Mouse (Mus musculus) midbrain, embryonic 12.5 days (tissue): ENCODE data around the gene Rrp1. TPM values are rescaled to one million over a fixed set of nuclear protein-coding genes. Genes with fewer than 3 reads are reported as not detected.

Experiments
- ATAC-seq: fragments of 200-750 bp; cut with Nextera tagmentation; 2 replicates; pipeline ENCODE4 v1.8.0; 2017; ENCODE audit warnings: low read depth, moderate TSS enrichment, moderate library complexity; ENCODE audit not compliant: low FRiP score
- H3K27ac ChIP-seq: fragments of 300-500 bp; sonication (generic); replicated peaks from 2 replicates; pipeline ENCODE4 v1.5.1; 2016; ENCODE audit warnings: mild to moderate bottlenecking
- H3K27me3 ChIP-seq: fragments of 300-500 bp; sonication (generic); 2 replicates; pipeline ENCODE4 v1.6.1; 2016; ENCODE audit warnings: mild to moderate bottlenecking
- H3K36me3 ChIP-seq: fragments of 300-500 bp; sonication (generic); 2 replicates; pipeline ENCODE4 v1.6.1; 2016
- H3K4me1 ChIP-seq: fragments of 300-500 bp; sonication (generic); 2 replicates; pipeline ENCODE4 v1.6.1; 2016
- H3K4me2 ChIP-seq: fragments of 300-500 bp; sonication (generic); replicated peaks from 2 replicates; pipeline ENCODE4 v1.6.1; 2016; ENCODE audit warnings: mild to moderate bottlenecking, moderate library complexity
- H3K4me3 ChIP-seq: fragments of 300-500 bp; sonication (generic); 2 replicates; pipeline ENCODE4 v1.5.1; 2016; ENCODE audit warnings: mild to moderate bottlenecking
- H3K9ac ChIP-seq: fragments of 300-500 bp; sonication (generic); replicated peaks from 2 replicates; pipeline ENCODE4 v1.6.1; 2016; ENCODE audit warnings: mild to moderate bottlenecking, moderate library complexity
- H3K9me3 ChIP-seq: fragments of 300-500 bp; sonication (generic); 2 replicates; pipeline ENCODE4 v1.6.1; 2016; ENCODE audit warnings: mild to moderate bottlenecking
- WGBS: fragments of 180-500 bp; shearing (Covaris S2); methylation state at CpG from one replicate; pipeline ENCODE4 v1.1.7; 2016; 5-methylcytosine and 5-hydroxymethylcytosine counted together
- polyA plus RNA-seq: library from polyadenylated mRNA; unstranded; fragments of >200 nt; fragmentation: Nextera tagmentation; extraction: Ambion mirVana; gene quantifications from 2 replicates; pipeline ENCODE4 v1.2.1, GENCODE M21; 2016

Gene Rrp1
- 320 and 330 TPM in 2 replicates for polyA plus RNA-seq

DNA sequence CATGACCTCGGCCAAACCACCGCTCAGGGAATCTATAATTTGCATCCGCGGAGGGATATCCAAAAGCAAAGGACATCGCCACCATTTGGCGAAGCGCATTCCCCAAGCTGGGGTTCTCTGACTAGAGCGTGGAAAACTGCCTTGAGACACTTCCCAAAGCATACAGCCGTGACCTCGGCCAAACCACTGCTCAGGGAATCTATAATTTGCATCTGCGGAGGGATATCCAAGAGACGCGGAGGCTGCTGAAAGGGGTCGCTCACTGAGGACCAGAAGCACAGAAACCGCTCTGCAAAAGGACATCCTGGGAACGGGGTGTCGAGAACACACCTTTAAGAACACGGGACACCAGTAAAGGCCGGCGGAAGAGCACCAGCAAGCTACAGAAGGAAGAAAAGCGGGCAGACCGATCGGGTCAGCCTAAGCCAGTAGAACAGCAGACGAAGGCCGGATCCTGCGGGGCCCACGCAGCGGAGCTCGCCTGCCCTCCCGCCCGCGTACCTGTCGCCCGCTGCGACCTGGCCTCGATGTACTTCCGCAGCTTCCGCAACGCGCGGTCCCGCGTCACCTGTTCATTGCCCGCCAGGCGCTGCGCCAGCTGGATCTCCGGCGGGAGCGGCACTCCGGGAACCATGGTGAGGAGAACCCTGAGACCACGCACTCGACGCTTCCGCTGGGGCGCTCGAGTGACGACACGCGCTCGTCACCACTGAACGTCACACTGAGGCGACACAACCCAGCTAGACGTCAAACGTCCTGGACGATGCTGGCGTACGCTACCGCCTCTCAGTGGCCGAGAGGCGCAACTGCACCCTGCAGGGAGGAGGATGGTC is at the start of gene Rrp1:
TSS of gene Rrp1 (minus strand) at position 725 of the 833 bp plus-strand sequence.
- H3K27me3 ChIP-seq, result no peaks in the 10 kb centered on the region
- peak; percentile 91 for ATAC-seq
- H3K27ac ChIP-seq, result peak within 1 kb of the TSS; percentile 76
- WGBS, result under 1% methylated on average over 70 of the region's 70 CpGs
- no peaks in the 10 kb centered on the region for H3K9me3 ChIP-seq
- H3K4me1 ChIP-seq, result peaks cover 10% of the 10 kb centered on the region
- peak within 1 kb of the TSS; percentile 70 for H3K9ac ChIP-seq
- H3K4me2 ChIP-seq, result peak within 1 kb of the TSS; percentile 77
- peak within 1 kb of the TSS; percentile 95 for H3K4me3 ChIP-seq
- H3K36me3 ChIP-seq, result peaks cover 34% of the 10 kb centered on the region

DNA sequence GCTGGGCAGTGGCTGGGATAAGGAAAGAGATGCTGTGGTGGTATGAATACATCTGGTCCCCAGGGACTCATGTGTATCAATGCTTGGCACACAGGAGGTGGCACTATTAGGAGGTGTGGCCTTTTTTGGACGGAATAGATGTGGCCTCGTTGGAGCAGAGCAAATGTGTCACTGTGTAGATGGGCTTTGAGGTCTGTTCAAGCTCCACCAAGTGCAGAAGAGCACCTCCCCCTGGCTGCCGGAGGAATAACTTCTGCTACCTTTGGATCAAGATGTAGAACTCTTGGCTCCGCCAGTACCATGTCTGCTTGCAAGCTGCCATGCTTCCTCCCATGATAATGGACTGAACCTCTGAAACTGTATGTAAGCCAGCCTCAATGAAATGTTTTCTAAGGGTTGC is 48.9 kb upstream of the Rrp1 start:
- H3K9ac ChIP-seq, result no peak overlapping the region
- H3K4me3 ChIP-seq, result no peak overlapping the region
- no peak overlapping the region for H3K27ac ChIP-seq
- no peak overlapping the region for H3K4me2 ChIP-seq
- H3K4me1 ChIP-seq, result peaks cover 23% of the 10 kb centered on the region
- ATAC-seq, result no peak
- no peaks in the 10 kb centered on the region for H3K36me3 ChIP-seq
- WGBS, result 73% methylated on average over 4 of the region's 4 CpGs
- peaks cover 18% of the 10 kb centered on the region; the same call in 1 of the 2 replicates for H3K27me3 ChIP-seq
- H3K9me3 ChIP-seq, result no peaks in the 10 kb centered on the region

DNA sequence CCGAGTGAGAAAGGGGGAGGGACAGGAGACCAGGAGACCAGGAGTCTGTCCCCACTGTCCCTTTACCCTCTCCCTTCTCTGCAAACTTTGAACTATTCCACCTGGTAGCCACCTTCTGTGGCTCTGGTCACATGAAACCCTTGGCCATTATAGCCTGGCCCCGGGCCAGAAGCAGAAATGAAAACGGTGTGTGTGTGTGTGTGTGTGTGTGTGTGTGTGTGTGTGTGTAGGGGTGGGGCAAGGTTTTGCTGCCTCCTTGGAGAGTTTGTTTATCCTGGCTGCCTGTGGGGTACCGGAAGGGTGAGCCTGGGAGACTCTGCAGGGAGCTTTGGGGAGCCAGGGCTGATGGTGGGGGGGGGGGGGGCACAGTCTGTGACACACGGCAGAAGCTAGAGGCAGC is 47.6 kb upstream of the Rrp1 start:
- no peak overlapping the region for H3K4me3 ChIP-seq
- H3K9me3 ChIP-seq, result no peaks in the 10 kb centered on the region
- no peak overlapping the region for H3K9ac ChIP-seq
- H3K27me3 ChIP-seq, result peaks cover 18% of the 10 kb centered on the region; the same call in 1 of the 2 replicates
- H3K36me3 ChIP-seq, result no peaks in the 10 kb centered on the region
- no peak overlapping the region for H3K27ac ChIP-seq
- peaks cover 23% of the 10 kb centered on the region for H3K4me1 ChIP-seq
- no peak overlapping the region for H3K4me2 ChIP-seq
- ATAC-seq, result no peak
- WGBS, result 43% methylated on average over 5 of the region's 5 CpGs

DNA sequence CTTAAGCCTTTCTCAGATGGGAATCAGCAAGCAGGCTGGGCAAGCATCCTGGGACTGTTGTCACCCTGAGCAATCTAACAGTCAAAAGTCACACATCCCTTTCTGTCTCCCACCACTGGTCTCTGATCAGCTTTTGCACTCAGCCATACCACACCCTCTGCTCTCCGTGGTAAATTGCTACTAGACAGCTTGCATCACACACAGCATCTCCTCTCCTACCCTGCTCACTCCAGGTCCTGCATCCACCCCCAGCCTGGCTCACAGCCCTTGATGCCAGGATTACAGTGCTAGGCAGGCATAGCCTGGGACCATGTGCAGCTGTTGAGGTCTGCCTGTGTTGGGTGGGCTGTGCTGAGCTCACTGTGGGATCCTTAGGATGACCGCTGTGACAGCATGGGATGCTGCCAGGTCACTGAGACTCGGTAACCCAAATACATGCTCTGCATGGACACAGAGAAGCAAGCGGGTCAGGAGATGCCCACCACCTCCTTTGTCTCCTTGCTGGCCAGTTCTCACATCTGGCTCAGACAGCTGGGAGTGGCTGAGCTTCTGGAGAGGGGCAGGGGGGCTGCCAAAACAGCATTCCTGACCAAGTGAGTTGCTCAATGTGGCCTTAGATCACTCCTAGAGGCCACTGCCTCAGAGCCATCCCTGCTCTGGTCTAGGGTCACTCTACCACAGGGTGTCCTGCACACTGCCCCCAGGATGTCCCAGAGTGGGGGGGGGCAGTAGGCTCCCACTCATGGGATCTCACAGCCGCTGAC is 45.7 kb upstream of the Rrp1 start:
- peaks cover 11% of the 10 kb centered on the region; the same call in 1 of the 2 replicates for H3K27me3 ChIP-seq
- no peaks in the 10 kb centered on the region for H3K36me3 ChIP-seq
- WGBS, result 68% methylated on average over 5 of the region's 5 CpGs
- H3K9ac ChIP-seq, result no peak overlapping the region
- H3K9me3 ChIP-seq, result no peaks in the 10 kb centered on the region
- no peak overlapping the region for H3K27ac ChIP-seq
- H3K4me2 ChIP-seq, result no peak overlapping the region
- no peak overlapping the region for H3K4me3 ChIP-seq
- no peak for ATAC-seq
- H3K4me1 ChIP-seq, result peaks cover 14% of the 10 kb centered on the region

DNA sequence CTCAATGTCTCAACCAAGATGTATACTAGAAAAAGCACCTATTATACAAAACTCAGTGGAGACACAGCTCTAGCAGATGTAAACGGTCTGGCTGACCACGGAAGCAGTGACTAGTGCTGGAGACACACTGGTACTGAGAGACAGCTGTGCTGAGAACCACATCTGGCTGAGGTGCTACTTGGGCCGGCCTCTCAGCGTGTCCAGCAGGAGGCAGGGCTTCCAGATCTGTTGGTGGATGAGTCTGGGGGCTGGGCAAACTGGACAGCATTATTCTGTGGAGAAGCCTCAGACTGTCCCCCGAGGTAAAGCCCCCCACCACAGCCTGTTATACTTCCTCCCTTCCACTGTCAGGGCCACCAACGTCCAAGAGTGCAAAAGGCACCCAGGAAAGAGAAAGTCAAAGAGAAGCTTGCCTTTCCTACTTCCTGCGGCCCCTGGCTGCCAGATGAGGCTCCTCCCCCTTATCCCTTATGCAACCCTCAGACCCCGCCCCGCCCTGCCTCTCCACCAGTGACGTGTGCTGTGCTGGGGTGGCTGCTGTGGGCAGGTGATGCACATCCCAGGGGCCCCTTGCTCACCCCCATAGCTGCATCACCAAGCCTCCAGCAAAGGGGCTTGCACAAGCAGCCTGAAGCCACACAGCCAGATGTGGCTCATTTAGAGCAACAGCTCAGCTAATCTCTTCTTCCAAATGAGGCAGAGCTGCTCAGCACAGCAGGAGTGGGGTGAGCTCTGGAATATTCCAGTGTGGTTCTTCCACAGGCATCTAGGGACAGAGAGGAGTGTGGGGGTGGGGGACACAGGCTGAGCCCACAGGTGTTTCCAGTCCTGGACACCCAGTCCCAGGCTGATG is 44.9 kb upstream of the Rrp1 start:
- peaks cover 15% of the 10 kb centered on the region for H3K4me1 ChIP-seq
- no peak overlapping the region for H3K9ac ChIP-seq
- no peak overlapping the region for H3K27ac ChIP-seq
- H3K4me3 ChIP-seq, result no peak overlapping the region
- H3K36me3 ChIP-seq, result no peaks in the 10 kb centered on the region
- H3K4me2 ChIP-seq, result no peak overlapping the region
- WGBS, result 26% methylated on average over 8 of the region's 10 CpGs
- peak; percentile 35; the same call in 1 of the 2 replicates for ATAC-seq
- H3K27me3 ChIP-seq, result 0 out of 2 replicates have a peak, but pooled peaks cover 4% of the 10 kb centered on the region
- no peaks in the 10 kb centered on the region for H3K9me3 ChIP-seq

DNA sequence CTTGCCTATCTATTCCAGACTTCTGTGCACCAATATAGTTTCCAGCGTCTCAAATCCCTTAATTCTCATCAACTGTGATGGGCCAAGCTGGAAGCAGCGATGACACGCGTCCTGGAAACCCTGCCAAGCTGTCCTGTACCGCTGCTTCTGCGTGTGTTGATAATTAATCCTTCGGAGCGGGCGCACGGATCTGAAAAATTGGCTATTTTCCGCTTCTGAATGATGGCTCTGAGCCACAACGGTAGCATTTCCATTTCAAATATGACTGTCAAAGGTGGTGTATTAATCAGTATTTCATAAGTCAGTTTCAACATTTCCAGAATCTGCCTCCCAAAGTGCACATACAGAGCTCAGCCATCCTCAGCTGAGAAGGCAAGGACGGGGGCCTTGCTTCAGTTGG is 43.9 kb upstream of the Rrp1 start:
- peaks cover 21% of the 10 kb centered on the region for H3K4me1 ChIP-seq
- WGBS, result 91% methylated on average over 13 of the region's 13 CpGs
- no peak overlapping the region for H3K9ac ChIP-seq
- H3K9me3 ChIP-seq, result no peaks in the 10 kb centered on the region
- H3K27me3 ChIP-seq, result 0 out of 2 replicates have a peak, but pooled peaks cover 4% of the 10 kb centered on the region
- no peak overlapping the region for H3K4me2 ChIP-seq
- no peak overlapping the region for H3K4me3 ChIP-seq
- no peaks in the 10 kb centered on the region for H3K36me3 ChIP-seq
- ATAC-seq, result no peak
- H3K27ac ChIP-seq, result no peak overlapping the region

DNA sequence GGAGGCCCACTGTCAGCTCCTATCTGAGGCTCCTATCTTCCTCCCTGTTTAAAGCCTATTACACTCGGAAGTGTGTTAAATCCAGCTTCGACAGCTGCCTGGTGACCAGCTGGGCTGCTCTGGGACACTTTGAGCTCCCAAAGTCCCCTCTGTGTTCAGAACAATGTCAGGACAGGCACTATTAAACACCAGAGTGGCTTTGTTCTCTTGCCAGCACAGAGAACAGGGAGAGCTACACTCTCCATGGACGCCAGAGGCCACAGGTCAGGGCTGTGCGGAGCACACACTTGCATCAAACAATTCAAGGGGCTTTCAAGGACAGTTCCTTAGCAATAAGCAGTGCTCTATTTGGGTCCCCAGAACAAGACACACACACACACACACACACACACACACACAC is 39.8 kb upstream of the Rrp1 start:
- ATAC-seq, result peak; percentile 61
- H3K27ac ChIP-seq, result 0 out of 2 replicates have a peak overlapping the region, but pooled peaks have one; percentile 21

DNA sequence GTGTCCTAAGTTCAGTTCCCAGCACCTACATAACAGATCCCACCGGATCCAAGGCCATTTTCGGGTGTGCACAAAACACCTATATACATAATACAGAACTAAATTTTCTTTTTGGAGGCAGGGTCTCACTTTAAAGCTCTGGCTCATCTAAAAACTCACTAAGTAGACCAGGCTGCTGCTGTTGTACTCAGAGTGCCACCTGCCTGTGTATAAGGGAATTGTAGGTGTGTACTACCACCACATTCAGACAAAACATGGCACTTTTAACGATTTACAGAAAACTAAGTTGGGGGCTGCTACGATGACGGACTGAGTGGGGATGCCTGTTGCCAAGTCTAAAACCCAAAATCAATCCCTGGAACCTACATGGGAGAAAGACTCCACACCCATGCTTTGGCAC is 37.9 kb upstream of the Rrp1 start:
- H3K4me1 ChIP-seq, result peaks cover 7% of the 10 kb centered on the region; the same call in 1 of the 2 replicates
- WGBS, result 88% methylated on average over 5 of the region's 5 CpGs
- no peak overlapping the region for H3K9ac ChIP-seq
- peaks cover 6% of the 10 kb centered on the region; the same call in 1 of the 2 replicates for H3K36me3 ChIP-seq
- no peaks in the 10 kb centered on the region for H3K9me3 ChIP-seq
- H3K4me2 ChIP-seq, result no peak overlapping the region
- no peak for ATAC-seq
- H3K27ac ChIP-seq, result no peak overlapping the region
- no peaks in the 10 kb centered on the region for H3K27me3 ChIP-seq
- H3K4me3 ChIP-seq, result no peak overlapping the region

More for the DNA sequence above, 39.8 kb upstream of the Rrp1 start:
- peaks cover 9% of the 10 kb centered on the region; the same call in 1 of the 2 replicates for H3K4me1 ChIP-seq
- no peaks in the 10 kb centered on the region for H3K9me3 ChIP-seq
- no peak overlapping the region for H3K9ac ChIP-seq
- H3K4me2 ChIP-seq, result no peak overlapping the region
- H3K36me3 ChIP-seq, result no peaks in the 10 kb centered on the region; the same call in 1 of the 2 replicates
- H3K4me3 ChIP-seq, result no peak overlapping the region
- no peaks in the 10 kb centered on the region for H3K27me3 ChIP-seq
- 12% methylated on average over 4 of the region's 4 CpGs for WGBS

DNA sequence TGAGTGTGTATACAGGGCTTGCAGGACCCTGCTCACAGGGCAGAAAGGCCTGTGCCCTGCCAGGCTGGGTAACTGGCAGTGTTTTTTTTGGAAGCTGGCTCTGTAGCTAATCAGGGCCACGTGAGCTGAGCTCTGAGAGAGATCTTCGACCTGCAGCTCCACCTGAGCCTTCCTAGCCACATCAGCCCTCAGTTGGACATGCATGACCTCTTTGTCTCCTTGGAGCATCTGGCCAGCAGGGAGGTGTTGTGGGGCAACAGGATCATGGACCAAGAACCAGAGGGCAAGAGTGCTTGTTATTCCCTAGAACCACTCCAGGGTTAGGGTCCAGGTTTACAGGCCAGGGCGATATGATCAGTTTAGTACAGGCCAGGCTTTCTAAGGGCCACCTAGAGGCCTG is 34.6 kb upstream of the Rrp1 start:
- Histone ChIP-seq H3K27ac (no peak overlapping the region), H3K27me3 (no peaks in the 10 kb centered on the region), H3K4me1 (peaks cover 3% of the 10 kb centered on the region; the same call in 1 of the 2 replicates), H3K9me3 (no peaks in the 10 kb centered on the region), H3K4me3 (no peak overlapping the region), H3K4me2 (no peak overlapping the region), H3K36me3 (peaks cover 6% of the 10 kb centered on the region; the same call in 1 of the 2 replicates), H3K9ac (no peak overlapping the region)
- 76% methylated on average over 3 of the region's 3 CpGs for WGBS
- no peak for ATAC-seq

DNA sequence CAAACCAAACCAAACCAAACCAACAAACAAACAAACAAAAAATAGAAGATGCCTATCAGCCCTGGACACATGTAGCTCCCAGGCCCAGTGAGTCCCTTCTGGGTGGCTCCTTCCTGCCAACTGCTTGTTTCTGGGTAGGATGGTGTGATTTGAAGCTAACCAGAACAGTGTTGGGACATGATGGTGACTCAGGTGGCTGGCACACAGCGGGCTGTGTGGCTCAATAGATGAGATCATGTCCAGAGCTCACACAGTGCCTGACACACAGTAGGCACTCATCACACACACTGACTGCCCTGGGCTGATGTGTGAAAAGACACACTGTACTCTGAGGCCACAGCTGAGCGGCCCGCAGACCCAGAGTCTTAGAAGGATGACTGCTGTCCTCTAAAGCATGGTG is 33.4 kb upstream of the Rrp1 start:
- Histone ChIP-seq H3K27ac (no peak overlapping the region), H3K9ac (no peak overlapping the region), H3K4me2 (no peak overlapping the region), H3K4me3 (no peak overlapping the region), H3K9me3 (no peaks in the 10 kb centered on the region), H3K27me3 (no peaks in the 10 kb centered on the region), H3K36me3 (peaks cover 6% of the 10 kb centered on the region; the same call in 1 of the 2 replicates), H3K4me1 (no peaks in the 10 kb centered on the region)
- 95% methylated on average over 3 of the region's 3 CpGs for WGBS
- no peak for ATAC-seq

DNA sequence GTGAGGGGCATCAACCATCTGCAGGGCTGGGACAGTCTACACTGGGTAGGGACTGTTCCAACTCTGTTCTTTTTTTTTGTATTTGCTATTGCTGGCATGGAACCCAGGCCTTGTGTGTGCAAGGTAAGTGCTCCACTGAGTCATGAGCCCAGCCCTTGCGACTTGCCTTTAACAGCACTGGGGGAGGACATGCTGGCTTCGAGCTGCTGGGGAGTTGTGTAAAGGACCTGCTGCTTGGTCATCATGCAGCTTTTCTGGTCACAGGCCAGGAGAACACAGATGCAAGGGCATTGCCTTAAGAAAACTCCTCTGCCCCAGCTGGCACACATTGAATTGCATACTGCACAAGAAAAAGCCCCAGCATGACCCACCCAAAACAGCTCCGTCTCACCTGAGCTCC is 29.4 kb upstream of the Rrp1 start:
- Histone ChIP-seq H3K36me3 (0 out of 2 replicates have a peak, but pooled peaks cover 2% of the 10 kb centered on the region), H3K4me3 (no peak overlapping the region), H3K9me3 (no peaks in the 10 kb centered on the region), H3K9ac (no peak overlapping the region), H3K27me3 (no peaks in the 10 kb centered on the region), H3K4me2 (no peak overlapping the region), H3K4me1 (no peaks in the 10 kb centered on the region), H3K27ac (no peak overlapping the region)
- no peak for ATAC-seq
- WGBS, result 92% methylated on average over 3 of the region's 3 CpGs
